Mouse (Mus musculus): Measurements from ENCODE around the gene Tppp3.

GRCm38 (mm10) chr8:105437078-105437748 lies 34.1 kb downstream of the Tppp3 start:
- TF ChIP-seq CTCF (IDR thresholded peaks at IDR 0.05; ENCODE audit: extremely low read depth, insufficient read depth, insufficient read length, insufficient replicate concordance) (no peak), POLR2A (IDR thresholded peaks at IDR 0.05; ENCODE audit: low read depth, low read length) (no peak)

Measured in spleen, adult 2 months (tissue).